Mouse (Mus musculus) olfactory bulb, adult 2 months (tissue): ENCODE results near the gene Adamts1. TPM values are rescaled to one million over a fixed set of nuclear protein-coding genes. Genes with fewer than 3 reads are reported as not detected.

ENCODE experiments used
- H3K27ac ChIP-seq: fragments of 200-500 bp; 2 replicates; pipeline ENCODE4 v1.5.1; 2012; ENCODE audit warnings: low read depth, low read length; ENCODE audit not compliant: insufficient read depth
- H3K4me1 ChIP-seq: fragments of 200-500 bp; 2 replicates; pipeline ENCODE4 v1.6.1; 2012; ENCODE audit warnings: low read length; ENCODE audit not compliant: control insufficient read depth, insufficient read depth
- H3K4me3 ChIP-seq: fragments of 200-500 bp; 2 replicates; pipeline ENCODE4 v1.5.1; 2012; ENCODE audit warnings: mild to moderate bottlenecking, low read depth, low read length, moderate library complexity; ENCODE audit not compliant: insufficient read depth
- CTCF ChIP-seq: fragments of 200-500 bp; IDR thresholded peaks from 2 replicates; pipeline ENCODE4 v1.5.1; 2012; ENCODE audit warnings: low read depth, mild to moderate bottlenecking, low read length, moderate library complexity; ENCODE audit not compliant: insufficient read depth
- POLR2A ChIP-seq: fragments of 200-500 bp; IDR thresholded peaks from 2 replicates; pipeline ENCODE4 v1.6.1; 2012; ENCODE audit warnings: mild to moderate bottlenecking, low read depth, low read length, moderate library complexity; ENCODE audit not compliant: insufficient read depth
- WGBS: fragments of 180-500 bp; shearing (Covaris S2); methylation state at CpG from one replicate; pipeline ENCODE4 v1.1.7; 2018; 5-methylcytosine and 5-hydroxymethylcytosine counted together
- polyA plus RNA-seq: library from polyadenylated mRNA; stranded (reverse); fragments of >200 nt; gene quantifications from 2 replicates; pipeline ENCODE4 v1.2.4, GENCODE M21; 2012; ENCODE audit warnings: low replicate concordance; ENCODE audit not compliant: missing spikeins, insufficient read depth, insufficient read length

Gene Adamts1
- polyA plus RNA-seq, 1 experiment = not detected

DNA sequence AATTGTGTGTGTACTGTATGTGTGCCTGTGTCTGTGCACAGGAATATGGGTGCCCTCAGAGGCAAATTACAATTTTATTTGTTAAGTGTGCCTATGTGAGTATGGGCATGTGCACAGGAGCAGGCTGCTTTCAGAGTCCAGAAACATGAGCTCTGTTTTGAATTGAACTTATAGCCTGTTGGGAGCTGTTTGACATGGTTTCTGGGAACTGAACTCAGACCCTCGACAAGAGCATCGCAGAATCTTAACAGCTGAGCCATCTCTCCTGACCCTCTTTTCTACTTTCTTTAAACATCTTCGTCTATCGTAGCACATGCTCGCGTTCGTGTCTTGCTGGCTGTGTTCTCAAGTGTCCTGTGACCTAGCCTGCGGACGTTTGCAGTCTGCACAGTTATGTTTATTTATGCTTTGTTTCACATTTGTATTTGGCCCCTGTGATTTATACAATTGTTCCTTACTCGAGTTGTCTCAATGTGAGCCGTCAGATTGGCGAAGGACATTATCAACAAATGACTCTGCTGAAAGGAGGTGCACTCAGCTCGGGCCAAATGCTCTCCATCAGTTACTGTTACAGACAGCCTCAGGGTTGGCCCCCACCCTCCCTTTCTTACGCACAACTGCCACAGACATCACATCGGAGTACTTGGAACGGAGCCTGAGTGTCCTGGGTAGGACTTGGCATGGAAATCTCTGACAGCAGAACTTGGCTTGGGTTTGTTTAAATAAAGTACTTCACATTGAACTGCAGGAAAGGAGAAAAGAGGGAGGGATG lies 55.1 kb downstream of the Adamts1 start:
- TF ChIP-seq CTCF (no peak), POLR2A (no peak)
- no peak overlapping the region for H3K27ac ChIP-seq
- WGBS = 30% methylated on average over 16 of the region's 16 CpGs
- H3K4me3 ChIP-seq = no peak overlapping the region
- H3K4me1 ChIP-seq = no peaks in the 10 kb centered on the region

GRCm38 (mm10) chr16:85746386-85746785 lies 56.5 kb downstream of the Adamts1 start:
- TF ChIP-seq CTCF = no peak
- no peak for TF ChIP-seq POLR2A
- 86% methylated on average over 3 of the region's 3 CpGs for WGBS

More at GRCm38 (mm10) chr16:85746386-85746785, 56.5 kb downstream of the Adamts1 start:
- Histone ChIP-seq H3K4me1 (no peaks in the 10 kb centered on the region), H3K27ac (no peak overlapping the region), H3K4me3 (no peak overlapping the region)

Other genes with a start within 250 kb of the Adamts1 start
- not detected in 2 replicates for gene Cyyr1, start 249.7 kb downstream of the Adamts1 start, polyA plus RNA-seq
- gene Adamts5, start 98.7 kb upstream of the Adamts1 start, polyA plus RNA-seq = not detected in 2 replicates